Mouse (Mus musculus) kidney, adult 2 months (tissue): ENCODE measurements at regions not wholly inside any gene's neighbourhood (a gene's known extent, or its start where the extent isn't known, plus 50 kb on each side); places are given as distances from the start of the nearest gene placed in this dataset.

Source experiments
- DNase-seq: peaks from one replicate; pipeline ENCODE4 v3.0.0; 2021
- H3K27ac ChIP-seq: fragments of 200-500 bp; 2 replicates; pipeline ENCODE4 v1.5.1; 2012; ENCODE audit warnings: low read depth, low read length, control low read depth, inconsistent platforms; ENCODE audit not compliant: insufficient read depth
- H3K27me3 ChIP-seq: fragments of 200-500 bp; replicated peaks from 2 replicates; pipeline ENCODE4 v1.6.1; 2012; ENCODE audit warnings: mild to moderate bottlenecking, moderate library complexity, low read length, inconsistent platforms; ENCODE audit not compliant: control insufficient read depth, insufficient read depth
- H3K36me3 ChIP-seq: fragments of 200-500 bp; 2 replicates; pipeline ENCODE4 v1.6.1; 2012; ENCODE audit warnings: mild to moderate bottlenecking, moderate library complexity, low read length, inconsistent platforms; ENCODE audit not compliant: control insufficient read depth, insufficient read depth
- H3K4me1 ChIP-seq: fragments of 200-500 bp; 2 replicates; pipeline ENCODE4 v1.6.1; 2011; ENCODE audit warnings: low read length; ENCODE audit not compliant: control insufficient read depth, insufficient read depth
- H3K4me3 ChIP-seq: fragments of 200-500 bp; 2 replicates; pipeline ENCODE4 v1.5.1; 2011; ENCODE audit warnings: mild to moderate bottlenecking, low read depth, low read length, control low read depth; ENCODE audit not compliant: insufficient read depth
- CTCF ChIP-seq: fragments of 200-500 bp; conservative IDR thresholded peaks from 2 replicates; pipeline ENCODE4 v1.5.1; 2011; ENCODE audit warnings: low read depth, mild to moderate bottlenecking, control low read depth, low read length, moderate library complexity, mixed read lengths; ENCODE audit not compliant: insufficient read depth, insufficient read length
- POLR2A ChIP-seq: fragments of 200-500 bp; IDR thresholded peaks from one replicate; pipeline ENCODE4 v1.6.1; 2011; ENCODE audit warnings: low read depth, low read length, control low read depth
- WGBS: fragments of 180-500 bp; shearing (Covaris S2); methylation state at CpG from one replicate; pipeline ENCODE4 v1.1.7; 2018; 5-methylcytosine and 5-hydroxymethylcytosine counted together

GRCm38 (mm10) chr3:115766153-115766552 lies 51.3 kb upstream of the S1pr1 start:
- H3K36me3 ChIP-seq = no peaks in the 10 kb centered on the region
- no peak for TF ChIP-seq CTCF
- no peak for TF ChIP-seq POLR2A
- peak overlapping the region; percentile 94 for H3K27ac ChIP-seq
- WGBS = 17% methylated on average over 8 of the region's 8 CpGs
- no peaks in the 10 kb centered on the region; the same call in 1 of the 2 replicates for H3K4me1 ChIP-seq
- 0 out of 2 replicates have a peak overlapping the region, but pooled peaks have one; percentile 21 for H3K4me3 ChIP-seq
- DNase-seq = peak; percentile 83
- no peaks in the 10 kb centered on the region for H3K27me3 ChIP-seq

- no peaks in the 10 kb centered on the region; the same call in 1 of the 2 replicates for H3K4me1 ChIP-seq
- H3K4me3 ChIP-seq = no peak overlapping the region
- H3K27ac ChIP-seq = peak overlapping the region; percentile 68
- DNase-seq = no peak
- no peaks in the 10 kb centered on the region for H3K27me3 ChIP-seq
- TF ChIP-seq CTCF (no peak), POLR2A (no peak)
- no peaks in the 10 kb centered on the region for H3K36me3 ChIP-seq
- 91% methylated on average over 1 of the region's 1 CpGs for WGBS
Observed at GRCm38 (mm10) chr3:115768290-115768689, 53.4 kb upstream of the S1pr1 start.

- TF ChIP-seq POLR2A = no peak
- no peak for TF ChIP-seq CTCF
- H3K4me1 ChIP-seq = no peaks in the 10 kb centered on the region
- peak; percentile 86 for DNase-seq
- no peaks in the 10 kb centered on the region for H3K27me3 ChIP-seq
- no peaks in the 10 kb centered on the region for H3K36me3 ChIP-seq
- H3K4me3 ChIP-seq = no peak overlapping the region
- H3K27ac ChIP-seq = peak overlapping the region; percentile 81
- 73% methylated on average over 19 of the region's 19 CpGs for WGBS
Observed at GRCm38 (mm10) chr3:115768761-115769530, 54.1 kb upstream of the S1pr1 start.

GRCm38 (mm10) chr3:115772676-115773075 lies 57.8 kb upstream of the S1pr1 start:
- no peak overlapping the region for H3K4me3 ChIP-seq
- no peaks in the 10 kb centered on the region; the same call in 1 of the 2 replicates for H3K27me3 ChIP-seq
- WGBS = 75% methylated on average over 5 of the region's 5 CpGs
- H3K27ac ChIP-seq = no peak overlapping the region
- H3K4me1 ChIP-seq = no peaks in the 10 kb centered on the region
- no peak for TF ChIP-seq POLR2A
- TF ChIP-seq CTCF = no peak
- no peak for DNase-seq
- no peaks in the 10 kb centered on the region for H3K36me3 ChIP-seq

- WGBS = 79% methylated on average over 8 of the region's 8 CpGs
- Histone ChIP-seq H3K27me3 (no peaks in the 10 kb centered on the region; the same call in 1 of the 2 replicates), H3K4me3 (no peak overlapping the region), H3K4me1 (no peaks in the 10 kb centered on the region), H3K36me3 (no peaks in the 10 kb centered on the region), H3K27ac (no peak overlapping the region)
- DNase-seq = no peak
- no peak for TF ChIP-seq POLR2A
- TF ChIP-seq CTCF = no peak
Observed at GRCm38 (mm10) chr3:115774321-115774720, 59.4 kb upstream of the S1pr1 start.

GRCm38 (mm10) chr3:115774723-115775122 lies 59.9 kb upstream of the S1pr1 start:
- H3K4me3 ChIP-seq = no peak overlapping the region
- no peaks in the 10 kb centered on the region for H3K36me3 ChIP-seq
- TF ChIP-seq POLR2A = no peak
- no peak for TF ChIP-seq CTCF
- DNase-seq = no peak
- H3K27me3 ChIP-seq = no peaks in the 10 kb centered on the region; the same call in 1 of the 2 replicates
- WGBS = 54% methylated on average over 4 of the region's 4 CpGs
- no peaks in the 10 kb centered on the region for H3K4me1 ChIP-seq
- H3K27ac ChIP-seq = no peak overlapping the region

GRCm38 (mm10) chr3:115779144-115779890 lies 64.4 kb upstream of the S1pr1 start:
- 80% methylated on average over 10 of the region's 10 CpGs for WGBS
- TF ChIP-seq CTCF = no peak
- Histone ChIP-seq H3K4me1 (no peaks in the 10 kb centered on the region), H3K27ac (no peak overlapping the region), H3K4me3 (no peak overlapping the region), H3K27me3 (no peaks in the 10 kb centered on the region; the same call in 1 of the 2 replicates), H3K36me3 (no peaks in the 10 kb centered on the region)
- DNase-seq = no peak
